Mouse (Mus musculus): ENCODE results near the gene Chtop. TPM values are rescaled to one million over a fixed set of nuclear protein-coding genes. Genes with fewer than 3 reads are reported as not detected.

Chtop gene
- total RNA-seq (2021) = 100 to 1,000 TPM; 193 to 199 TPM

DNA sequence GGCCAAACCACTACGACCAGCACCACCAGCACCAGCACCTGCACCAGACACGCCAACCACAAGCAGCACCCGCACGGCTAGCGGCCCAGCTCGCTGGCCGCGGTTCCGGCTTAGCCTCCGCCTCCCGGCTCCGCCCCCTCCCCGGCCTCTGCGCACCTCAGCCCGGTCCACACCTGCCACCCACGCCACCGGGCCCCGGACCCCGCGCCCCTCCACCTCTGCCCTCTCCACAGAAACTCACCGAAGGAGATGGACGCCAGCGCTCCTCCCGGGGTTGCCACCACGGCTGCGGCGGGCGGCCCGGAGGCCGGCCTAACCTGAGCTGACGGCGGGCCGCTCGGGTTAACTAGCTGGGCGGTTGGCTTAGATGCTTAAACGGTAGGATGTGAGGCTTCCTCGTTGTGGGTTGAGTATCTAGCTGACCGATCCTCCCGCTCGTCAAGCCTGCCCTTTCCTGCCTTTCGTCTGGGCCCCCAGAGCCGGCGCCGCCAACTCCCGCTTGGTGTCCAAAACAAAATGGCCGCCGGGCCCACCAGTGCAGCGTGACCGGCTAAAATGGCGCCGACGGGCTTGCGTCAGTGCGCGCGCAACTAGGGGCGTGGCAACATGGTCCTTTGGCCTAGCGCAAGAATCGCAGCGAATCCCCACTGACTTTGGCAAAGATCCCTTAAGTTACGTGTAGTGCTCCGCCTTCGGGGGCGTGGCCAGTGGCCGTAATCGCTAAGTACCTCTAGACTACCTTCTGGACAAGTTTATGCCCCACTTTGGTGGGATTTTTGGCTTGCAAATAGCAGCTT is at the start of gene Chtop:
TSS of gene Chtop (minus strand) at position 549 of the 797 bp plus-strand sequence.
- peak; percentile 100 for DNase-seq
- intact Hi-C loops (cut with DNase I) = loop anchor here (10.0 kb wide), 1 partner anchor 116 kb away; no protein-coding TSS in a partner anchor

DNA sequence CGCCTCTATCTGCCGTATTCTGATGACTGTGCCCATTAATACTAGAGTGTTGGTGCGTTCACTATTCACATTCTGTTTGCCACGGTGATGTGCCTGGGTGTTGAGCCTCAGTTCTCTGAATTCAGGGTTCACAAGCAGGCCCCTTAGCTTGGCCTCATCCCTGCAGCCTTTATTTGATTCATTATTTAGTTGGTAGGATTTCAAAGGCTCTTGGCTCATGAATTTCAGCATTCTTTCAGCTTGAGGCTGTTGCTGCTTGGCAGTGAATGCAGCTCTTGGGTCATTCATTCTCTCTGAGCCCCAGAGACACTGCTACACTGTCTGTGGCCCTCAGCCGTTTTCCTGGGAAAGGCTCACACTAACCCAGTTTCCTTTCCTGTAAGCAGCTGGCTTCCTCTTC is 46.7 kb upstream of the Chtop start:
- intact Hi-C loops (cut with DNase I) = no loop called here
- peak; percentile 23 for DNase-seq

DNA sequence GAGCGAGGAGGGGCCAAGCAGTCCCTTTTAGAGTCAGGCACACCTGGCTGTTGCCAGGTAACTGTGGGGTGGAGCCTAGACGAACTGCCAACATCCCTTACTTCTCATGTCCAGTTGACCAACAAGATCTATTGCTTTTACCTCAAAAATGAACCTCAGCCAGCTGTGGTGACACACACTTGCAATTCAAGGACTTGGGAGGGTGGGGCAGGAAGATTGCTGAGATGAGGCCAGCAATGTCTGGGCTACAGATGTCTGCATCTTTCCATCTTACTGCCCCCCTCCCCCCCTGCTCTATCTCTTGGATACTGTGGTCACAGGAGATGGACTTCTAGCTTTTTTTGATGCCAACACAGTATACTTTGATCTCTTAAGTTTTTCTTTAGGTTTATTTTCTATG is 42.9 kb upstream of the Chtop start:
- intact Hi-C loops (cut with DNase I) = no loop called here
- no peak for DNase-seq

DNA sequence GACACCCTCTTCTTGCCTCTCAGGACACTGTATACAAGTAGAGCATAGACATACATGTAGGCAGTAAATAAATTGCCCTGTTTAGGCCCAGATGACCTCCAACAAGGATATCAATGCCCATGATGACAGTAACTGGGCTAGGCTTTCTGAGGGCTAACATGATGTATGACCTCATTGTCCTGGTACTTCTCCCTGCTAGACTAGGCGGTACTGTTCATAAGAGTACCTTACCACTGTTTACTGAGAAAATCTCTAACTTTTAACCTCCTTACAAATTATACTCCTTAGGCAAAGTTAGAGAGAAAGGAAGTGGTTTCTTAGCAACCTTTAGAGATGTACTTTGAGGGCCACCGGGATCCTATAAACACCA is 41.1 kb upstream of the Chtop start:
- no peak for DNase-seq
- intact Hi-C loops (cut with DNase I) = no loop called here

DNA sequence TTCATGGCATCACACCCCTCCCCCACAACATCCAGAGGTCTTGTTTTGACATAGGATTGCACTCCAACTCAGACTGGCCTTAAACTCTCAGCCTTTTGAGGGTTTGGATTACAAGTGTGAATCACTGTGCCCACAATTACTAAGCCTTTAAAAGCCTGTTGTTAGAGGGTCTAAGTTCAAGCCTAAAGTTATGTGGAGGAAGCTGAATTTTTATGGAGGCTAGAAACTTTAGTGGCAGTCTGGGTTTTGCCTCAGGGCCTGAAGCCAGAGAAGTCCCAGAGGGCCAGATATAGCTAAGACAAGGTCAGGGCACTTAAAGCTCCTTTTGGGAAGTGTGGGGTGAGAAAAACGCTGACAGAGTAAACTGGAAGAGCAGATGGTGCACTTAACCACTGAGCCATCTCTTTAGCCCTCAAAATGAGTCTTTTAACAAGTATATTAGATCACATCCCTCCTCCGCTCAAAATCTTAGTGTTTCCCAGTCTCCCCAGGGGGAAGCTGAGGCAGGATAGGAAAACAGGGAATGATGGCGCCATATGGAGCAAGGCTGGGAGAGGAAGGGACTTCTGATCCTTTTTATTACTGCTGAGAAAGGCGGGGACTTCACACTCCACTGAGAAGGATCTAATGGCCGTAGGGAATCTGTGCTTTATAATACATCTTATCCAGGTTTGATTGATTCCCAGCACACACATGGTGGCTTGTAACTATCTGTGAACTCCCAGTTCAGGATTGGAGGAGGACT is 40.5 kb upstream of the Chtop start:
- intact Hi-C loops (cut with DNase I) = no loop called here
- DNase-seq = no peak

DNA sequence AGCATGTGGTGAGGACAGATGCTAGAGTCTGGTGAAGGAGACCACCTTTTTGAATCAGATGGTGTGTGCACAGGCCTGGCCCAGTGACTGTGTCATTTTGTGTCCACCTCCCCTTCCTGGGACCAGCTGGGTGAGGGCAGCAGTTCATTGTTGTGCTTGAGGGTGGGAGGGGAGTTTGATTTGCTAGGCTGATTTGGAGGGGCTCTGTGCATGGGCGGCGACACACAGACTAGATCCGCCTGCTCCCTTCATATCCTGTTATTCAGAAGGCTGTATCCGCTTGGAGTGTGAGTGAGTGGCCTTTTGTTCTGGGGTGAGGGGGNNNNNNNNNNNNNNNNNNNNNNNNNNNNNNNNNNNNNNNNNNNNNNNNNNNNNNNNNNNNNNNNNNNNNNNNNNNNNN is 31.6 kb upstream of the Chtop start:
- intact Hi-C loops (cut with DNase I) = no loop called here
- DNase-seq = peak; percentile 16

DNA sequence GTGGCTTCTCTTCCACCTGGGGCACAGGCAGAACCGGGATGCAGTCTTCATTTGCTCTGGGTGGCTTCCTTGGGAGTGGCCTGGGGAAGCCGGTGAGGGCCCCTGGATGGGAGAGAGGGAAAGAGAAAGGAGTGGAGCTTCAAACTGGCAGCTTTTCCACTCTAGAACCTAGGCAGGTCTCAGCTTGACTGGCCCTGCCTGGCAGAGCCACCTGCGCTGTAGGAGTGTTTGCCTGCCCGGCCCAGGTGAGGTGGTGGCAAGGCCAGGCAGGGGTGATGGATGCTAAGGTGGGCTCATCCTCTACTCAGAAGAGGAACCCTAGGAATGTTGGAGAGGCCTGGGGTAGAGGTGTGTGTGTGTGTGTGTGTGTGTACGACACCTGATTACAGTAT is 28.6 kb upstream of the Chtop start:
- DNase-seq = no peak
- intact Hi-C loops (cut with DNase I) = no loop called here

DNA sequence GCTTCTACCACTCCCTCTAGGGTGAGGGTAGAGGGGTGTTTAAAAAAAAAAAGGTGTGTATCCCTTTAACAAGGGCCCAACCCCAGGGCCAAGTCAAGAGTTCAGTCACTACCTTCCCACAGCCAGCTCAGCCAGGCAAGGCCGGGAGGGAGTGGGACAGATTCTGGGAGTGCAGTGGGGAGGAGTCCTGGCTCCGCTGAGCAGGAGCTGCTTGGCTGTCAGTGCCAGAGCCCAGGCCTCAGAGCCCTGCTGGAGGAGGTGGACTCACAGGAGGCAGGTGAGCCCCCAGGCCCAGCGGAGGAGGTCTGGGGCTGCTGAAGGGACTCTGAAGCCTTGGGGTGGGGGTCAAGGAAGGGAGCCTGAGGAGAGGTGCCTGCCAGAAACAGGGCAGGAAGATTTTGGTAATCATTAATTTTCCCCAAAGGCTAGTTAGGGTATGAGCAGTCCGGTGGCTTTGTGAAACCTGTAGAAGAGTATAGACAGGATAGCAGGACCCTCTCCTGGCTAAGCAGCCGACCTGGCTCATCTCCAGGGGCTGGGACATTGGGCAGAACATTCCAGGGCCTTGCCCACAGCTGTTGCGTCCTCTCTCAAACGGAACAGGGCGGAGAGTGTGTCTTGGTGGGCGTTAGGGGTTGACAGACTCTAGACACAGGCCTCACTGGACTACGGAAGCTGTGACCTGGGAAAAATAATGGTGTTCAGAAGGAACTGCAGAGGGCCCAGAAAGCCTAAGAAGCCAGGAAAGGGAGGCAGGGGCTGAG is 28.0 kb upstream of the Chtop start, which contains the start of gene S100a16:
TSS of gene S100a16 (plus strand) at position 114 of the 764 bp plus-strand sequence.
- DNase-seq = peak; percentile 48
- intact Hi-C loops (cut with DNase I) = no loop called here

DNA sequence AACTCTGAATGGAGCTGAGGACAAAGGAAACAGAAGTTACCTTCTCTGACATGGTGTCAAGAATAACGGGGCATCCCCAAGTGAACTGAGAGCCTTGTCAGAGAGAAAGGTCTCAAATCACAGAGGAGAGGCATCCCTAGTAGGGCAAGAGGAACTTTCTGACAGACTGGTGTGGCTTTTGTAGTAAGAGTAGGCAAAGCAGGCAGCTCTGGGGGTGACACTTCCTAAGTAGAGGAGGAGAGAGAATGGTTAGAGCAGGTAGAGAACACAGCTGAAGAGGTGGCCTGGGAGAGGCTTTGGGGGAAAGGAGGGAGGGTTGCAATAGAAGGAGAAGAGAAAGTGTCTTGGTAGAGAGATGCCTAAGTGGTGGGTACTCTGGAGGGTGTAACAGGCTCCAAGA is 26.1 kb upstream of the Chtop start:
- DNase-seq = no peak
- intact Hi-C loops (cut with DNase I) = no loop called here

DNA sequence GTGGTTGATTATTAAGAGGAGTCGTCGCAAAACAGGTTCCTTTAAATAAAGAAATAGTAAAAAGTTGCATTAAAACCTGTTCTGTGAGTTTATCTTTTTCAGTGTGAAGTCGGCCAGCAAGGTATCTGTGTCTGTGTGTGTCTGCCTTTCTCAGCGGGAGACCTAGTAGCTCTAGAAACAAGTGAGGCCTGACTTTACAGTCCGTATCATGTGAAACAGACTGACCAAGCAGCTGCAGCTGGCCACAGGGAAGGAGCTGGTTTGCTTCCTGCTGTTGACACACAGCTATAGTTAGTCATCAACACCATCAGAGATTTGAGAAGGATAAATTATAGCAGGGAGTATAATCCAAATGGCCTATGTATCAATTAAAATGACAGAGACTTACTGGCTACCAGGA is 22.4 kb upstream of the Chtop start:
- intact Hi-C loops (cut with DNase I) = no loop called here
- DNase-seq = no peak

DNA sequence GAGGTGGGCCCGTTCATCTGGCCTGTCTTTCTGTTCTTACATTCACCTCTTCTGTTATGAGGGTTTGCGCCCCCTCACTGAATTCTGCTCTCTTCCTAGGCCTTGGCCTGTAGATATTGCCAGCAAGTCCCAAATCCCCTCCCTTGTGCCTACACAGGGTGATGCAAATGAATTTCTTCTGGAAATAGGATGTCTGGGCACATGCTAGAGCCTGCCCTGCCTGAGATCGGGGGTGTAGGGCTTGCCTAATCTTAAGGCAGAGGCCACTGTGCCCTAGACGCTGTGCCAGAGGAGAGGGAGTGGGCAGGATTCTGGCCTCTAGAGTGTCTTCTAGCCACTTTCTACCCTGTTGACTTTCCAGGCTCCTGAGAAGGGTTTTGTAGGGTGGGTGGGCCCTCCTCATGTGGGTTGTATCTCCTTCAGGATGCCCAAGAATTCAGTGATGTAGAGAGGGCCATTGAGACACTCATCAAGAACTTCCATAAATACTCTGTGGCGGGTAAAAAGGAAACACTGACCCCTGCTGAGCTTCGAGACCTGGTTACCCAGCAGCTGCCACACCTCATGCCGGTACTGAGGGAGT is 18.1 kb upstream of the Chtop start:
- intact Hi-C loops (cut with DNase I) = no loop called here
- DNase-seq = no peak

DNA sequence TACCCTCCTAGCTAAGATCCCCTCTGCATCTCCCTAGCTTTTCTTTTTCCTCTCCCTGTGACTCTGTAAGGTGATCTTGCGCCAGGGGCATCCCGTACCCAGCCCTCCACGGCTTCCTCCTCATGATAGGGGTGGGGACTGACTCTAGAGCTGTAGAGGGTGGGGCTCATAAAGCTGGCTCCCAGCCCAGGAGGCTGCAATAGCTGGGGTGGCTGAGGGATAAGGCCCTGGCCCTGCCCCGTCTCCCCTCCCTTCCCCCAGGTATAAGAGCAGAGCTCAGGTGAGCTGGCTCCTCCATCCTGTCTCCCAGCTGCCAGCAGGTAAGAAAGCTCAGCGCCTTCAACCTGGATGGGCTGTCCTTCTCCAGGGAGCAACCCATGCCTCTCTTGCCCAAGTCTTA is 17.3 kb upstream of the Chtop start, which contains the start of gene S100a14:
TSS of gene S100a14 (plus strand) at position 277 of the 400 bp plus-strand sequence.
- DNase-seq = no peak
- intact Hi-C loops (cut with DNase I) = no loop called here

DNA sequence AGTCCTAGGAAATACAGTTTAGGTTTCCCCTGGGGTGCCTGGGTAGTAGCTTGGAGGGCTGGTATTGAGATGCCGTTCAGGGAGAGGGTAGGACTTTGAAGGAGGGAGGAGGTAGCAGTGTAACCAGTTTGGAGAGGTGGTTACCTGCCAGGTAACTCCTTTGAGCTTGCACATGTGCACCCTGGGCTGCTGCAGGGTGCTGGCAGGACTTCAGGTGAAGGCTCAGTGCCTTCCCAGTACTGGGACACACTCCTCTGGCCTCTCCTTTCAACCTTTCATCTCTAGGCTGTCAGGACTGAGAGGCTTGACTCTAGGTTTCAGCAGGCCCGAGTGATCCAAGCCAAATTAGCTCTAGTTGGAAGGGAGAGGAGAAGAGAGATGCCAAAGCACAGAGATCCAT is 16.8 kb upstream of the Chtop start:
- DNase-seq = no peak
- intact Hi-C loops (cut with DNase I) = no loop called here

DNA sequence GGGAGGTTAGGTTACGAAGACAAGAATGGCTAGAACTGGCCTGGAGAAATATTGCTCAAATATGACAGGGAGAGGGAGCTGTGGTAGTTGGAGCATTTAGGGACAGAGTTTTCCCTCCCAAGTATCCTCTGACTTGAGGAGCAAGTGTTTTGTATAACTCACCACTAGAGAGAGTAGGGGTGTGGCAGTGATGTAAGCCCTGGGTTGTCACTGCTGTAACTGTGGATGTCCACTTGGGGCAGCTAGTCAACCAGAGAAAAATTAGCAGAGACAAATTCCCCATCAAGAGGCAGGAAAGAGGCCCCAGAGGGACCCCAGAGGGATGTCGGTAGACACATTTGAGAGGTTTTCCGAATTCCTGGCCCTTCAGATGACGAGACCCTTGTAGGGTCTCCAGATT is 16.1 kb upstream of the Chtop start:
- peak; percentile 26 for DNase-seq
- intact Hi-C loops (cut with DNase I) = no loop called here

DNA sequence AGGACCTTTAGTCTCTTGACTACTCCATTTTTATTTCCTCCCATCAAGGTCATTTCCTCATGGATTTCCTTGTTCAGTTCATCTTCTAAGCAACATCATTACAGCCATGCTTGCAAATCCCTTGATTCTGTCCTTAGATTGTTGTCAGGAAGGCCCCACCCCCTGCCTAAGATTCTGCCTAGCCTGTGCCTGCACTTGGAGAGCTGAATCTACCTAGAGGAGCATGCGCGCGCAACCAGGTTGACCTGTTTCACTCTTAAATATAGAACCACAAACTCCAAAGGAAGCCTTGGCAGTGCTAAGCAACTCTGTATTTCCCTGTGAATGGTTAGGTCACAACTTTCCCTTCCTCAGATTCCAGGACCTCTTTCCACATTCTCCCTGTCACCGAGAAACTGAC is 8.4 kb upstream of the Chtop start:
- no peak for DNase-seq
- intact Hi-C loops (cut with DNase I) = no loop called here

DNA sequence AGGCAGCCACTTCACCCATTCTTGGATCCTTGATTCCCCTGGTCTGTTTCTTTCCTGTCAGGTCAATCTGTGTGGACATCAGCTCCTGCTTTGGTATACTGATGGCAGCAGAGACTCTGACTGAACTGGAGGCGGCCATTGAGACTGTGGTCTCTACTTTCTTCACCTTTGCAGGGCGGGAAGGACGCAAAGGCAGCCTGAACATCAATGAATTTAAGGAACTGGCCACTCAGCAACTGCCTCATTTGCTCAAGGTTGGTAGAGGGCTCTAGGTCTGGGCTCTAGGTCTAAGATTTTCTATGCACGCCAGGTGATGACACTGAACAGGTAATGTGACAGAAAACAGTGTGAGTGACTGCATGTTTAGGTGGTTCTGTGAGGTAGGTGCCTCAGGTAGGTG is 6.5 kb upstream of the Chtop start:
- intact Hi-C loops (cut with DNase I) = no loop called here
- no peak for DNase-seq

DNA sequence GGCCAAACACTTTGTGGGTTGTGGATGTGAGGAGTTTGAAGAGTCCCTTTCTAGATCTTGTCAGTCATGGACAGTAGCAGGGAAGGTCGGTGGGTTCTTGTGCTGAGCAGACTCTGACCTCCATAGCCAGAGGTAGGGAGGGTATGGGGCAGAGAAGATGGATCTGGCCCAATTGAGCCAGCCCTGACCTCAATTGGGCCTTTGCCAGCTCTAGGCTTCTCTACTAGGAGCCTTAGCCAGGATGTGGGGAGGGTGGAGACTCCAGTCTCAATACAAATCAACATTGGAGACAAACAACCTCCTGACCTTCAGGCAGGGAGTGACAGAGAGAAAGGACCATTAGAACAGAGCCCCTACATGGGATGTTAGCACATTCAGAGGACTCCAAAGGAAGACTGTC is 5.9 kb upstream of the Chtop start:
- DNase-seq = no peak
- intact Hi-C loops (cut with DNase I) = no loop called here

DNA sequence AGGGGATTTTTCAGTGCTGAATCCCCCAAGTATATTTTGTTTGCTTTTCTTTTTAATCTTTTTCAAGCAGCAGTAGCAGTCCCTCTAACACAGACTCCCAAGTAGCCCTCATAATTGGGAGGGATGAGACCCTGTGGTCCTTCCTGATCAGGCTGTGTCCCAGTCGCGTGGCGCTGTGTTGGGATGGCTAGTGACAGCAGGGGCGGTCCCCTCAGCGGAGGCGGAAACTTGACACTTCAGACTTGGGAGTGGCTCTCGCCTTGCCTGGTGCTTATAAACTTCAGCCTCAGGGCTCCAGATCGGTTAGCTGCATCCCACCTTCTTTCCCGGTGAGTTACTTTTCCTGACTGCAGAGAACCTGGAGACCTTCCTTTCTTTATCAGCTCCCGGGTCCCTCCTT is 5.4 kb upstream of the Chtop start:
- DNase-seq = no peak

DNA sequence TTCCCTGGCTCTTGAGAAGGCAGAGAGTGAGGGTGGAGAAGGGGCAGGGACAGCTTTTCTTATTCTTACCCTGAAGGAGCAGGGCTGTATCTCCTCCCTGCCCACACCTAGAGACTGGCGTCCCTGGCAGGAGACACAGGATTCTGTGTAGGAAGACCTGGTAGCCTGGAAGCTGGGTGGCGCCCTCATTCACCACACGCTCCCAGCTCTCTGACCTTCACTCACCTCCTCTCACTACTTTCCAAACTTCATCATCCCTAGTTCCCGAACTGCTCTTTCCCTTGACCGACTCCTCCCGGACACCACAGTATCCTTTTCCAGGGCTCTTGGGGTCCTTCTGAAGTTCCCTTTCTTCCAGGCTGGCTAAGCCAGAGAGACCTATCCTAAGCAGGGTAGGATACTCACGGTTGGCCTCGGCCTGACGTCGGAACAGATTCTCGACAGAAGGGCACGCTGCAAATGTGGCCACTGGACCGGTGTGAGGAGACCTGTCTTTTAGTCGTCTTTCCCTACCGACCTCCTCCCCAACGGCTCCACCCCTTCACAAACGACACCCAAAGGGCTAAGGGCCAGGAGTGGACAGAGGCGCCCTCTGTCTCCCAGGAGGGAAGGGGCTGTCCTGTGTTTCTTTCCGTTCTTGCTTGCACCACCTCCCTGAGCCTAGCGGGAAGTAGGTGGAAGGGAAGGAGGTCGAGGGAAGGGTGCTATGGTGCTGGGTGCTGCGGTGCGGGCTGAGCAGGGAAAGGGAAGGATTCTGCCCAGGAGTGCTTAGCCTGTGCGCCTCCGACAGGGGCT is 4.7 kb upstream of the Chtop start, which contains the start of the genes S100a1 and S100a13:
TSS of gene S100a1 (minus strand) at position 597 of the 795 bp plus-strand sequence.
TSS of gene S100a13 (plus strand) at position 640 of the 795 bp plus-strand sequence.
- intact Hi-C loops (cut with DNase I) = no loop called here
- DNase-seq = no peak

More for the DNA sequence above, 5.4 kb upstream of the Chtop start:
- intact Hi-C loops (cut with DNase I) = no loop called here

All from left cerebral cortex, postnatal 4 days (tissue).